Mouse (Mus musculus) macrophage (primary cell): Measurements from ENCODE around the gene Meox1. TPM values are rescaled to one million over a fixed set of nuclear protein-coding genes. Genes with fewer than 3 reads are reported as not detected.

Experiments used
- H3K27ac ChIP-seq: fragments of 350-480 bp; formaldehyde crosslinking; 2 replicates; pipeline ENCODE4 v1.9.0; 2021
- H3K36me3 ChIP-seq: fragments of 350-480 bp; formaldehyde crosslinking; 2 replicates; pipeline ENCODE4 v1.9.0; 2021; ENCODE audit errors: inconsistent target
- H3K4me3 ChIP-seq: fragments of 350-480 bp; formaldehyde crosslinking; 2 replicates; pipeline ENCODE4 v1.9.0; 2021; ENCODE audit errors: inconsistent target
- H3K79me2 ChIP-seq: fragments of 350-480 bp; formaldehyde crosslinking; 2 replicates; pipeline ENCODE4 v1.9.0; 2021; ENCODE audit errors: inconsistent target
- WGBS: methylation state at CpG from one replicate; pipeline ENCODE4 v1.1.7; 2026; ENCODE audit warnings: inconsistent platforms; ENCODE audit not compliant: missing documents; 5-methylcytosine and 5-hydroxymethylcytosine counted together
- polyA plus RNA-seq: library from polyadenylated mRNA; stranded (reverse); fragments of 250-400 nt; gene quantifications from 3 replicates; pipeline ENCODE4 v1.2.4, GENCODE M21; 2018; ENCODE audit warnings: inconsistent platforms

Meox1 gene
- polyA plus RNA-seq, 1 experiment from 2014 or later: not detected

DNA sequence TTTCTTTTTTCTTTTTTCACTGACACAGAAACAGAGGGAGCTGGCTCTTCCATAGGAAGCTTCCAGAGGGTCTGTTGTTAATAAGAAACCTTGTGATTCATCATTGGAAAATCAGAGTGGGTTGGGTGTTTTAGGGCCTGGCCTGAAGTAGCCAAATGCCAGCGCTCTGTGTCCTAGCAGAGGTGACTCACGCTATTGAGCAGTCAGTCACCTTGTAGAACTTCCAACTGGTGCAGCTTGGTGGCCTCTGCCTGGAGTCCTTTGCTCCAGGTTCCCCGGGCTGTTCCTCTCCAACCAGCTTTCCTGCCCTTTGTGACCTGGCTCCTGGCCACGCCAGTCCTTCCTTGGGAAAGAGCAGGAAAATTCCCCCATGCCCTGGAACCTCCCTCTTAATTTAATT lies 44.9 kb downstream of the Meox1 start:
- 90% methylated on average over 4 of the region's 4 CpGs for WGBS
- Histone ChIP-seq H3K36me3 (no peaks in the 10 kb centered on the region), H3K27ac (no peak overlapping the region), H3K79me2 (no peaks in the 10 kb centered on the region), H3K4me3 (no peak overlapping the region)

DNA sequence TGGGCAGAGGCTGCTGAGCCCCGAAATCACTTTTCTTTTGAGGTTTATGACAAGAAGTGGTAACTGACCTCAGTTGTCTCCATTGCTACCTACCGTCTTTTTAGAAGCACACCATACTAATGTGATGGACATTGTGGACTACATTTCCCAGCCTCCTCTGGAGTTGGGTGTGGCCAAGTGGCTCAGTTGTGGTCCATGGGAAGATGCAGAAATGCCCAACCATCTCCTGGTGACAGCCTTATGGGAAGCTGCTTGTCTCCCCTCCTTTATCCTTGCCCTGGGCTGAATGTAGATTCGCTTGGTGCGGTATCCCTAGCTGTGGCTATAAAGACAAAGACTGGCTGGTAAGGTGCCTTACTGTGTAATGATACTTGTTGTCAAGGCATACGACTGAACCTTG lies 46.7 kb downstream of the Meox1 start:
- Histone ChIP-seq H3K27ac (no peak overlapping the region), H3K36me3 (no peaks in the 10 kb centered on the region), H3K79me2 (no peaks in the 10 kb centered on the region), H3K4me3 (no peak overlapping the region)
- whole genome bisulfite sequencing: 86% methylated on average over 5 of the region's 5 CpGs

DNA sequence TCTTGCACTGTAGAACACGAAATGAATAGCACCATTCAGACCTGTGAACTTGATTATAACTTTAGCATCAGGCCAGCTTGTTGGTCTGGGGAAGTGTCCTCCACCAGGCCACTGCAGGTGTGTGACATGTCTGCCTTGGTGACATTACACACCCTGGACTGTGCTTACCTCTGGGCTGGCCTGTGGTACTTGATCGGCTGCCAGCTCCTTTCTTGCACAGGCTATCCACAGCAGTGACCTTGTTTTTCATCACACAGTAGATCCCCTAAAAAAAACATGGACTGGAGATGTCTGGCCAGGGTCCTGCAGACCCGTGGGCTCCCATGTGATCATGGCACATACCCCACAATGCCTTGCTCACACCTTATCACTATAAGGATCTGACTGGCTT lies 51.4 kb downstream of the Meox1 start:
- 73% methylated on average over 3 of the region's 3 CpGs for WGBS
- no peaks in the 10 kb centered on the region for H3K36me3 ChIP-seq
- no peaks in the 10 kb centered on the region for H3K79me2 ChIP-seq
- no peak overlapping the region for H3K4me3 ChIP-seq
- H3K27ac ChIP-seq: no peak overlapping the region

DNA sequence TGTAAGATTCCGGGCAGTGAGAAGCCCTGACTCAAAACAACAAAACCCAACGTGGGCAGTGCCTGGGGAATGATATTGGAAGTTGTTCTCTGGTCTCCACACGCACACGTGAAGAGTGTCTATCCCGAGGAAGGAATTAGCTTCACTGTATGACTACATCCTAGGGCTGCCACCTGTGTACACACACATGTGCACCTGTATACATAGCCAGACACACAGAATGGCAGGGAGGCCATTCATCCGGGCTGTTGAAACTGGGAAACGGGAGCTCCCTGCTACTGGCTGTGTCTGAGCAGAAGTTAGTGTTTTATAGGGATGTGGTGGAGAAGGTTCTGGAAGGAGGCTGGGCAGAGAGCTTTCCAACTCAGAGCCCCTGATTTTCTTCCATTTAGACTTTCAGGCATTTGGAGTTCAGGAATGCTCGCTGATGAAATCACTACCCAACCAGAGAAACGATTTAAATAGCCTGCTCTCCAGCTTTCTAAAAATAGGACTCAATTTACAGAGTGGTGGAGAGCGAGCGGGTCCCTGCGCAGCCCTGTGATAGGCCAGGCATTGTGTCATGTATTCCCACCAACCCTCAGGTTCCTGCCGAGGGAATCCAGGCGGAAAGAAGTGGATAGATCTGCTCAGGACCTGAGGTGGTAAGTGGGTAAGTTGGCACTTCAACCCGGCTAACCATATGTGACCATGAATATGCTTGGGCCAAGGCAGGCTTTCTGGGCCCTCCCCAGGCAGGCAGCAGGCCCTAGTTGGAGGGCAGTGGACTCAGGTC lies 52.0 kb downstream of the Meox1 start:
- H3K27ac ChIP-seq: no peak overlapping the region
- WGBS: 92% methylated on average over 13 of the region's 15 CpGs
- H3K79me2 ChIP-seq: no peaks in the 10 kb centered on the region
- H3K36me3 ChIP-seq: no peaks in the 10 kb centered on the region
- H3K4me3 ChIP-seq: no peak overlapping the region

DNA sequence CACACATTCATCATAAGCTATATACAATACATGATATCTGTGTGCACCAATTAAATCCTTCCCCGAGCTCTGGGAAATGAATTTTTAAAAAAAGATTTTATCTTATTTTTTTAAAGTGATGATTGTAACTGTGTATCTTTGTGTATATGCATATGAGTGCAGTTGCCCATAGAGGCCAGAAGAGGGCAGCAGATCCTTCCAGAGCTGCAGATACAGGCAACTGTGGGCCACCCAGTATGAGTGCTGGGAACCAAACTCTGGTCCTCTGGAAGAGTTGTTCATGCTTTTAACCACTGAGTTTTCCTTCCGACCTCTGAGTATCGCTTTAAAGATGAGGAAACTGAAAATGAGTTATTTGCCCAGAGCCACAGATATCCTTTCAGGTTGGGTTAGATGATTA lies 53.8 kb downstream of the Meox1 start:
- no peaks in the 10 kb centered on the region for H3K79me2 ChIP-seq
- no peak overlapping the region for H3K4me3 ChIP-seq
- H3K36me3 ChIP-seq: no peaks in the 10 kb centered on the region
- no peak overlapping the region for H3K27ac ChIP-seq
- WGBS: 96% methylated on average over 3 of the region's 3 CpGs

DNA sequence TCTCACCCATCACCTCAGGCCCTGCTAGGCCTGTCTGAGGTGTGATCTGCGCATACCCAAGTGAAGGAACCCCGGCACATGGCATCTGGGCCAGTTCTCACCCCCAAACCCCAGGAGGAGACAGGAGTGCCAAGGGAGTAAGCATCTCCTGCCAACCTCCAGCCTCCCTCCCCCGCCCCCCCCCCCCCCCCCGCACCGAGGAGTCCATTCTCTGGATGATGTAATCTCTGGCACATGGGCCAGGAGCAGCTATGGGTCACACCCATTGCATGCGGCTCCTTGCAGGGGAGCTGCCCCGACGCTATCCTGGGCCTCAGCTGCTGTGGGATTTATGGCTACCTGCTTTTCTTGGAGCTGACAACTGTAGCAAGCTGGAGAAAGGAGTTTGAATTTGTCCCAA lies 54.7 kb downstream of the Meox1 start:
- Histone ChIP-seq H3K36me3 (no peaks in the 10 kb centered on the region), H3K79me2 (no peaks in the 10 kb centered on the region), H3K27ac (no peak overlapping the region), H3K4me3 (no peak overlapping the region)
- WGBS: 86% methylated on average over 5 of the region's 8 CpGs

DNA sequence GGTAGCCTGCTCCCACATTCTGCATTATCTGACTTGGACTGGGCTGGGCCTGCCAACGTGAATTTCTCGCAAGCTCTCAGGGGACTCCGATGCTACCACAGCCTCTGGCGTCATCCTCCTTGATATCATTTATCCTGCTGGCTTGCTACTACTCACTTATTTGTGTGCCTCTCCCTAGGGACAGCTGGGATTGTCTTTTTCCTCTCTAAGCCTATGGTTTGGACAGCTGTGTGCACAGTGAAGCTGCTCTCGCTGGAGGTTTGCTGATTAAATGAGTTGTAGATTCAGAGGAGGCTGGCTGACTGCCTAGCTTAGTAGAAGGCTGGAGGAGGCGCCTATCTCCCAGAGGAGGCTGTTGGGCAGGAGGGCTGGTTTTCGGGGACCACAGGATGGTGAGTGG lies 62.2 kb downstream of the Meox1 start:
- WGBS: 88% methylated on average over 7 of the region's 7 CpGs
- no peak overlapping the region for H3K27ac ChIP-seq
- no peaks in the 10 kb centered on the region for H3K36me3 ChIP-seq
- H3K79me2 ChIP-seq: no peaks in the 10 kb centered on the region
- H3K4me3 ChIP-seq: no peak overlapping the region

DNA sequence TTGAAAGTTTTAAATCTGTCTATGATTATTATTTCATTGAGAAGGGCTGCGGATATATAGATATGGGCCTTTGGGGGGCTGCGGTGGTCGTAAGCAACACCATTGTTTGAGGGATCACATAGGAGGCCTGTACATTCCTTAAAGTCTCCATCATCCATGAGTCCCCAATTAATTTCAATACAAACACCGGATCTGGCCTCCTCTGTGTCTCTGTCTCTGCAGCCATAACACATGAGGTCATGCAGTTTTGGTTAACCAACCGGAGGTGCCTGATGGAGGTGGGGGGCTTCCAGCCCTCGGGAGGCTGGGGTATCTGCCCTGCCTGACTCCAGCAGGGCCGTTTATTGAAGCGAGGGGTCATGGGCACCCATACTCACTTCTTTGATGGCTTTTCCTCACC lies 63.6 kb downstream of the Meox1 start:
- no peak overlapping the region for H3K4me3 ChIP-seq
- H3K79me2 ChIP-seq: no peaks in the 10 kb centered on the region
- no peak overlapping the region for H3K27ac ChIP-seq
- WGBS: 76% methylated on average over 8 of the region's 8 CpGs
- H3K36me3 ChIP-seq: no peaks in the 10 kb centered on the region

DNA sequence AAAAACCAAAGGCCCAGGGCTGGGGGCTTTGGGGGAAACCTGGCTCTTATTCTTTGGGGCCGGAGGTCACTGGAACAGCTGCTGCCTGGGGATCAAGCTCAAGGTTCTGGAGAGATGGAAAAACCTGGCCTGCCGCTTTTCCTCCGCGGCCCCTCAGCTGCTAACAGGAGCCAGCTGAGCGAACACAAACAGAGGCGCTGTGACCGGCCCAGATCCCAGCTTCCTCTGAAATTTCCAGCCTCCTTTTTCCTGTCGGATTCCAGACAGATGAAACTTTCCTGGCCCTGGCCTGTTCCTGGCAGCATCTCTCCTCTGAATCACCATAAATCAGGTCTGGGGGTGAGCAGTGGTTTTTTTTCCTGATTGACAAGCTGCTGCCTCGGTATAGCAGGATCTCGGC lies 64.1 kb downstream of the Meox1 start:
- WGBS: 73% methylated on average over 10 of the region's 10 CpGs
- no peak overlapping the region for H3K4me3 ChIP-seq
- no peaks in the 10 kb centered on the region for H3K36me3 ChIP-seq
- H3K79me2 ChIP-seq: no peaks in the 10 kb centered on the region
- H3K27ac ChIP-seq: no peak overlapping the region

DNA sequence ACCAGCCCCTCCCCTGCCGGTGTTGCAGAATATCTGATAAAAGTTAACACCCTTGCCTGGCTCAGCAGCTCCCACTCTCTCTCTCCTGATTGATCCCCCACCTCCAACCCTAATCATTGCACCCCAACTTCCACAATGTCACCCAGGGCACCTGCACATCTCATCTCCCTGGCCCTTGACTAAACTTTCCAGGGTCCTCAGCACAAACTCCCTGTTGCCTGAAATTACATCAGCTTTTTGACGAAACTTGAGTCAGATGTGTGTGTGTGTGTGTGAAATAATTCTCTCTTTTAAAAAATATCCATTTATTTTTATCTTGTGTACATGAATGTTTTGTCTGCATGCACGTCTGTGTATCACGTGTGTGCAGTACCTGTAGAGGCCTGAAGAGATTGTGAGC lies 65.5 kb downstream of the Meox1 start:
- Histone ChIP-seq H3K36me3 (no peaks in the 10 kb centered on the region), H3K4me3 (no peak overlapping the region), H3K79me2 (no peaks in the 10 kb centered on the region), H3K27ac (no peak overlapping the region)
- WGBS: 90% methylated on average over 3 of the region's 4 CpGs

Other genes with a start within 250 kb of the Meox1 start
- 1.9 to 2.8 TPM (median 2.1 TPM) in 3 replicates for gene Arl4d, start 228.8 kb downstream of the Meox1 start, polyA plus RNA-seq
- 21.4 to 28.8 TPM (median 28.5 TPM) in 3 replicates for gene Dhx8, start 161.5 kb downstream of the Meox1 start, polyA plus RNA-seq
- 0.10 TPM in 1 of 3 replicates, not detected in the others for gene Etv4, start 109.0 kb downstream of the Meox1 start, polyA plus RNA-seq
- not detected in 3 replicates for gene Sost, start 72.6 kb upstream of the Meox1 start, polyA plus RNA-seq
- gene Cfap97d1, start 89.9 kb upstream of the Meox1 start, polyA plus RNA-seq: not detected in 3 replicates
- gene Dusp3, start 92.6 kb upstream of the Meox1 start, polyA plus RNA-seq: 119 to 143 TPM (median 138 TPM) in 3 replicates
- gene Mpp3, start 134.1 kb upstream of the Meox1 start, polyA plus RNA-seq: not detected in 3 replicates
- 0.19 to 0.50 TPM (median 0.22 TPM) in 3 replicates for gene Cd300lg, start 147.1 kb upstream of the Meox1 start, polyA plus RNA-seq
- gene Mpp2, start 194.1 kb upstream of the Meox1 start, polyA plus RNA-seq: not detected in 3 replicates
- gene Ppy, start 206.9 kb upstream of the Meox1 start, polyA plus RNA-seq: not detected in 3 replicates
- not detected in 3 replicates for gene Pyy, start 213.5 kb upstream of the Meox1 start, polyA plus RNA-seq